Mouse (Mus musculus): ENCODE measurements around the gene Mfsd12. TPM values are rescaled to one million over a fixed set of nuclear protein-coding genes. Genes with fewer than 3 reads are reported as not detected.

The Mfsd12 gene
- polyA plus RNA-seq, 1 experiment = 44.1 TPM

DNA sequence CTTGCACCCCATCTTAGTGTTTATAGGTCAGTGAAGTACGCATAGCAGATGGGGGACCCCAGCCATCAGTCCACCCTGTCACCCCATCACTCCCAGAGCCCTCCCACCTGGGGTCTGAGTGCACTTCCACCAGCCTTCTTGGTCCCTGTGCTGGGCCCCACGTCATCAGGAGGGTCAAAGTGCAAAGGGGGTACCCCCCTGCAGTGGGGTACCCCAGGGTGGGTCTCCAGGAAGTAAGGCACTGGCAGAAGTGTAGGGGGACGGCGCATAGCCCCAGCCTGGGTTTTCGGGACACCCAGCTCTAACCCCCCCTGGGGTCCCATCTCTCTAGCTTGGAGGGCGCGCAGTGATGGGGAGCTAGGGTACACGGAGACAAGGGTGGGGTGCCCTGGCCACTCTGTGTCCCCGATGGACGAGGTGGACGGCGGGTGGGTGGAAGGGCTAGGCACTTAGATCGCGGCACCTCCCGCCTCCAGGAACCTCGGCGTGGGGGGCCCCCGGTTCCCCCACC is 42.6 kb downstream of the Mfsd12 start:
- no peak overlapping the region for H3K4me3 ChIP-seq (replicated peaks)
- H3K27me3 ChIP-seq (replicated peaks) = peaks cover 2% of the 10 kb centered on the region
- peaks cover 55% of the 10 kb centered on the region for H3K4me1 ChIP-seq
- peaks cover 82% of the 10 kb centered on the region for H3K36me3 ChIP-seq (replicated peaks; ENCODE audit: low read length)
- no peaks in the 10 kb centered on the region for H3K9me3 ChIP-seq
- TF ChIP-seq FLI1 (IDR thresholded peaks at IDR 0.05; ENCODE audit: low read length) (no peak), GATA1 (IDR thresholded peaks at IDR 0.05; ENCODE audit: borderline replicate concordance, low read length) (no peak)

DNA sequence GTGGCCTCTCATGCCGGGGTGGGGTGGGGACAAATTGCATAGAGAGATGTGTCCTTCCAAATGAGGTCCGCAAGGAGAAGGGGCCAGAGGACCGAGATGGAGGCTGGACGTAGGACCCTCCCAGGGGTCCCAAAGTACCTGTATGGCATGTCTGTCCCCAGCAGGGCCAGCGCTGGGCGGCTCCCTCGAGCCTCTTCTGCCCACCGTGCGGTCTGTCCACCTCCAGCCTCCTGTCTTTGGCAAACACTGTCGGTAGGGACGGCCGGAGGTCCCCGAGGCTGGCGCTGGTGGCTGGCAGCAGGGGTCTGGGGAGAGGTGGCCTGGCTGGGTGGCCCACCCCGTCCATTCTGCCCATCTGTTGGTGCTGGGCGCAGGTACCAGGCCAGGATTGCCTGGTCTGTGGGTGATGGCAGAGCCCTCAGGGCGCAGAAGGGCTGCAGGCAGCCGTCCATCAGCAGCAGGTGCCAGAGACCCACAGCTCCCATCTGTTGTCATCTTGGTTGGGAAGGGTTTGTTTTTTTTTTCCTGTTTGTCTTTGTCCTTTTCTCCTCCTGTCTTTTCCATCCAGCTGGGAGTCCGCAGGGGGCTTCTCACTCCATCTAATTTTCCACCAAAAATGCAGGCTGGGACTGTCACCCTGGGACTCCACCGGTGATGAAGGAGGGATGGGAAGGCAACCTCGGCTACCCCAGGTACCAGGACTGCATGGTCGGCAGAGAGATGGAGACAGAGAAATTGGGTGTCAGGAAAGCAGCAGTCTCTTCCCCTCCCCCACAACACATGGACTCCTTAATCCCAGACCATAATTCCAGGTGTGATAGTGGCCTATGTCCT is 43.3 kb downstream of the Mfsd12 start:
- TF ChIP-seq FLI1 (IDR thresholded peaks at IDR 0.05; ENCODE audit: low read length) = no peak
- TF ChIP-seq GATA1 (IDR thresholded peaks at IDR 0.05; ENCODE audit: borderline replicate concordance, low read length) = no peak
- peaks cover 1% of the 10 kb centered on the region for H3K27me3 ChIP-seq (replicated peaks)
- H3K36me3 ChIP-seq (replicated peaks; ENCODE audit: low read length) = peaks cover 87% of the 10 kb centered on the region
- no peaks in the 10 kb centered on the region for H3K9me3 ChIP-seq
- H3K4me3 ChIP-seq (replicated peaks) = no peak overlapping the region
- peaks cover 57% of the 10 kb centered on the region for H3K4me1 ChIP-seq

DNA sequence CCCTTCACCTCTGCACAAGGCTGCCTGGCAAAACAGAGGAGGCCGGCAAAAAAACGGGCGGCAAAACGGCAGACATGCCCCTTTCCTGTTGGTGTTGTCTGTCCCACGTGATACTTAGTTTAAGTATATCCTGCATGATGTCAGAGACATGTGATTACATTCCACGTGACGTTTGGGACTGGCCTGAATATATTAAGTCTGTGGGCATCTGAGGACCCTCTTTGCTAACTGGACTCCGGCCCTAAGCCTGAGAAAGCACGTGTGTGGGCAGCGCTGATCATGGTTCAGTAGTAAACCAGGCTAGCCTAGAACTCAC is 43.9 kb downstream of the Mfsd12 start:
- TF ChIP-seq GATA1 (IDR thresholded peaks at IDR 0.05; ENCODE audit: borderline replicate concordance, low read length) (no peak), FLI1 (IDR thresholded peaks at IDR 0.05; ENCODE audit: low read length) (no peak)
- Histone ChIP-seq H3K4me3 (replicated peaks) (peak overlapping the region; percentile 84), H3K27me3 (replicated peaks) (peaks cover 1% of the 10 kb centered on the region), H3K4me1 (peaks cover 63% of the 10 kb centered on the region), H3K9me3 (no peaks in the 10 kb centered on the region), H3K36me3 (replicated peaks; ENCODE audit: low read length) (peaks cover 90% of the 10 kb centered on the region)

DNA sequence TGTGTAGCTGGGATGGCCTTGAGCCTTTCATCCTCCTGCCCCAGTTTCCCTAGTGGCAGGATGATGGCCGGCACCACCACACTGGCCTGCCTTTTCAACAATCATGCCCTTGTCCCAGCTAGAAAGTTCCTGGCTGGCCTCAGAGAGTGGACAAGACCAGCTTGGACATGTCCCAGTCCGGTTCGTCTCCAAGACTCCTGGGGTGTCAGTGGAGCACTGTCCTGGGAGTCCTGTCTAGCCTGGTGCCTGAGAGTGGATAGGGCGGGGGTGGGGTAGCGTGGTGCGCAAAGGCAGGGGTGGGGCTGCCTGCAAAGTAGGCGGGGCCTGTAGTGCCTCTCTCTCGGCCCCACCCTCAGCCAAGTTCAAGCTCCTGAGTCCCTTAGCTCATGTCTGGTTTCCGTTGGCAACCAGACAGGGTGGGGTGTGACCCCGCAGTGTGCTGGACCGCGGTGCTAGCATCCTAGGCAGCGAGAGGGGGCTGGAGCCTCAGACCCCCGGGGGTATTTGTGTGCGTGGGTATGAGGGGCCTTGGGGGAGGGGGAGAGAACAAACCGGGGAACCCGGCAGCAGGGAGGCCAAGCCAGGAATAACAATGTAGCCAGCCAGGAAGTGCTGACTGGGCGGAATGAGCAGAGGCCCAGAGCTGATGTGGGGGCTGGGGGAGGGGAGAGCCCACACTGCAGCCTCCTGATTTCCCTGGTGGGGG is 44.4 kb downstream of the Mfsd12 start:
- Histone ChIP-seq H3K27me3 (replicated peaks) (peaks cover 1% of the 10 kb centered on the region), H3K4me1 (peaks cover 66% of the 10 kb centered on the region), H3K4me3 (replicated peaks) (peak overlapping the region; percentile 84), H3K9me3 (no peaks in the 10 kb centered on the region), H3K36me3 (replicated peaks; ENCODE audit: low read length) (peaks cover 90% of the 10 kb centered on the region)
- TF ChIP-seq FLI1 (IDR thresholded peaks at IDR 0.05; ENCODE audit: low read length) (no peak), GATA1 (IDR thresholded peaks at IDR 0.05; ENCODE audit: borderline replicate concordance, low read length) (no peak)

DNA sequence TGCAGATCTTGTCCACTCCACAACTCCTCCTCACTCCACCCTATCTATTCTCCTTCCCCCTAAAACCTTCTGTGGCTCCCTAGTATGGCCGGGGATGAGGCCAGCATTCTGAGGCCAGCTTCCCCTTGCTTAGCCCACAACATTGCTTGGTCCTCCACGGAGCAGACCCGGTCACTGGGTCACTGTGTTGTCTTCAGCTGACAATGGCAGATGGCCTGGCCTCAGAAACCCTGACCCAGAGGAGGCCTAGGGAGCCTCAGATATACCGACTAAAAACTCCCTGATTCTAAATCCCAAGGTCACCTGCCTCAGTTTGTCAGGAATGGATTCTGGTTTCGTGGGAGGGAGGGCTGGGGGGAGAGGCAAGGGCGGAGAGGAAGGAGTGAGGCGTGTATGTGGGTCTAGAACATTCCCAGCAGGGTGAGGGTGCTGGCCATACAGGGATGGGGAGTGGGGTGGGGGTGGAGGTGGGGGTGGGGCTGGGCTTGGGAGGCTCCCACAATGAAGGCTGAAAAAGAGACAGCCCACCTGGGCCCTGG is 45.0 kb downstream of the Mfsd12 start:
- no peaks in the 10 kb centered on the region for H3K9me3 ChIP-seq
- TF ChIP-seq FLI1 (IDR thresholded peaks at IDR 0.05; ENCODE audit: low read length) = no peak
- no peak for TF ChIP-seq GATA1 (IDR thresholded peaks at IDR 0.05; ENCODE audit: borderline replicate concordance, low read length)
- H3K36me3 ChIP-seq (replicated peaks; ENCODE audit: low read length) = peaks cover 89% of the 10 kb centered on the region
- H3K27me3 ChIP-seq (replicated peaks) = no peaks in the 10 kb centered on the region
- H3K4me1 ChIP-seq = peaks cover 70% of the 10 kb centered on the region
- H3K4me3 ChIP-seq (replicated peaks) = peak overlapping the region; percentile 84

DNA sequence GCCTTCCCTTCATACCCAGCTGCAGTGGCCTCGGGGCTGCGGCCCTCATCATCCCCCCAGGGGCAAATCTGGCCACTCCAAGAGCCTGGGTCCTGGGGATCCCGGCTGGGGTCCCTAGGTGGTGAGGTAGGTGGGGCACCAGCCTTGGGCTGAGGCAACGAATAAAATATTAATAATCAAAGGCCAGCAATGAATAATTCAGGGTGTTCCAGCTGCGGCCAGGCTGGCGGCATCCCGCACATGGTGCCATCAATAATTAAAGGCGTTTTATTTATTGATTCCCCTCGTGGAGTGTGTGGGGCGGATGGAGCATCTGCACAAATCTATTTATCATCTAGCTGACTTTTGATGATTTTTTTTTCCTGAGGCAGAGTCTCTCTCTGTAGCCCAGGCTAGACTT is 46.2 kb downstream of the Mfsd12 start:
- Histone ChIP-seq H3K36me3 (replicated peaks; ENCODE audit: low read length) (peaks cover 84% of the 10 kb centered on the region), H3K27me3 (replicated peaks) (no peaks in the 10 kb centered on the region), H3K9me3 (no peaks in the 10 kb centered on the region), H3K4me3 (replicated peaks) (no peak overlapping the region), H3K4me1 (peaks cover 82% of the 10 kb centered on the region)
- TF ChIP-seq FLI1 (IDR thresholded peaks at IDR 0.05; ENCODE audit: low read length) (no peak), GATA1 (IDR thresholded peaks at IDR 0.05; ENCODE audit: borderline replicate concordance, low read length) (no peak)

DNA sequence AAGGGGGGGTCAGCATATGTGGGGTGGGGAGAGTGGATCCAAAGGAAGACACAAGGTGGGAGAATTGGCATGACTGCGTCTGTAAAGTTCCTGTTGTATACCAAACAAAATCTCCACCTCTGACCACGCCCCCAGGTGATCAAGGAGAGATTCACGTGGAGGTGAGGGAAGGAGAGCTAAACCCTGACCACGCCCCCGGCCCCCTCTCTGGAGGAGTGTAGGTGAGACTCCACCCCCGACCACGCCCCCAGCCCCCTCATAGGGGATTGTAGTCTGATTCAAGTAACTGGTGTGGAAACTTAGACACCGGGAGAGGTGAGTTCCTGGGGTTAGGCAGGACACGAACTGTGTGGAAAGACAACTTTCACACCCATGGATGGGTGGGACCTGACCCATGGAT is 46.8 kb downstream of the Mfsd12 start:
- TF ChIP-seq FLI1 (IDR thresholded peaks at IDR 0.05; ENCODE audit: low read length) = no peak
- TF ChIP-seq GATA1 (IDR thresholded peaks at IDR 0.05; ENCODE audit: borderline replicate concordance, low read length) = no peak
- peaks cover 87% of the 10 kb centered on the region for H3K4me1 ChIP-seq
- H3K27me3 ChIP-seq (replicated peaks) = no peaks in the 10 kb centered on the region
- peaks cover 82% of the 10 kb centered on the region for H3K36me3 ChIP-seq (replicated peaks; ENCODE audit: low read length)
- H3K4me3 ChIP-seq (replicated peaks) = no peak overlapping the region
- H3K9me3 ChIP-seq = no peaks in the 10 kb centered on the region

DNA sequence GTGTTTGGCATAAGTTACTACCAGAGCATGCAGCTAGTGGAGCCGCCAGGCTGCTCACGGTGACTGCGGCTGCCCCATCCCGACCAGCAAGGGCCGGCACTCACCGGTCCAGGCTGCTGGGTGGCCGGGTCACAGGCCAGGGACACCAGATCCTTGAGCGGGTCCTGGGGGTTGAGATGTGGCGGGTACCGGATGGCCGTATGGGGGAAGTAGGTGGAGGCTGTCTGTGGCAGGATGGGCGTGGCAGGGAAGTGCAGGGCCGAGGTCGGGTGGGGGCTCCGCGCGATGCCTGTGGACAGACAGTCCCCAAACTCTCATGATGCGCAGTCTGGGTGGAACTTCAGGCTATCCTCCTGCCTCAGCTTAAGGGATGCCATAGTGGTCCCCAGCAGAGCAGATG is 47.4 kb downstream of the Mfsd12 start:
- Histone ChIP-seq H3K36me3 (replicated peaks; ENCODE audit: low read length) (peaks cover 76% of the 10 kb centered on the region), H3K9me3 (no peaks in the 10 kb centered on the region), H3K27me3 (replicated peaks) (no peaks in the 10 kb centered on the region), H3K4me3 (replicated peaks) (no peak overlapping the region), H3K4me1 (peaks cover 94% of the 10 kb centered on the region)
- TF ChIP-seq FLI1 (IDR thresholded peaks at IDR 0.05; ENCODE audit: low read length) (no peak), GATA1 (IDR thresholded peaks at IDR 0.05; ENCODE audit: borderline replicate concordance, low read length) (no peak)

DNA sequence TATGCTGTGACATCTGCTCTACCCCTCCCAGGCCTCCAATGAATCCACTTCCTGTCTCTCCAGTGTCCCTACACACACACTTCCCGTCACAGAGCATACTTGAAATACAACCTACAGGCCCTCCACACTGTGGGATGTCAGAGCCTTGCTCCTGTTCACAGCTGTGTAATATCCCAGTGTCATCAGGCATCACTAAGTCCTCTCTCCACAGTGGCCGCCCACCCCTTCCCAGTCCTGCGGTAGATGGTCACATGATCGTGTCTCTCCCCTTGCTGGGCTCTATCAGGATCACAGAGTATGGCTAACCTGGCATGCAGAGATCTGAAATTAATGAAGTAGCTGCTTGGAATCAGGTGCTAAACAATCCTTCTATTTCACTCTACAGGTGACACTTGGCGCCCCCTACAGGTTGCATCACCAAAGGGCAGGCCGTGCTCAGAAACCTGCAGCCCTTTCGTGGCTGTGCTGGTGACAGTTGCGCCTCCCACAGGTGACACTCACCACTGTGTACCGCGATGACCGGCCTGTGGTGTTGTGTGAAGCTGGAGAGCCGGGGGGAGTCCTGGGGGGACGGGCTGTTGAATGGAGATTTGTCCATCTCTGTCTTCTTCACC is 48.4 kb downstream of the Mfsd12 start:
- no peak for TF ChIP-seq GATA1 (IDR thresholded peaks at IDR 0.05; ENCODE audit: borderline replicate concordance, low read length)
- no peak for TF ChIP-seq FLI1 (IDR thresholded peaks at IDR 0.05; ENCODE audit: low read length)
- Histone ChIP-seq H3K4me3 (replicated peaks) (peak overlapping the region; percentile 92), H3K4me1 (peaks cover 100% of the 10 kb centered on the region), H3K36me3 (replicated peaks; ENCODE audit: low read length) (peaks cover 66% of the 10 kb centered on the region), H3K9me3 (no peaks in the 10 kb centered on the region), H3K27me3 (replicated peaks) (no peaks in the 10 kb centered on the region)
